Mouse (Mus musculus): ENCODE results near the gene Cir1. TPM values are rescaled to one million over a fixed set of nuclear protein-coding genes. Genes with fewer than 3 reads are reported as not detected.

The Cir1 gene
- polyA plus RNA-seq, 1 experiment: 6.6 TPM

DNA sequence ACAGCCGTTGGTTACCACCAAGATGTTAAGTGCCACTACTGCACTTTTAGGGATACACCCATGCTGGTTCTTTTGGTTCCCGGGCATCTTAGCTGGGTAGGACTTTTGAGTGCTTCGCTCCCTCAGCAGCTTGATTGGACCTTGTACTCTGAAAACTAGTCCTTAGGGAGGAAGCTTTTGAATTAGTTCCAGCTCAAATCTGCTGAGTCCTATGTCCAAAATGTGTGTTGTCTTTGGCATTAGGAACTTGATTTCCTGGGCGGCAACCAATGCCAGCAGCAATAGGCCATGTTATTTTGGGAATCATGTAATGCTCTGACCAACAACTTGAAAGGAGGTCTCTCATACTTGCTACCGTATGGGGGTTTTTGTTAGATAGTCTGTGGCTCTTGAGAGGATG, 13.4 kb upstream of the Cir1 start:
- H3K27me3 ChIP-seq (ENCODE audit: control insufficient read depth, insufficient read depth, insufficient read length): no peaks in the 10 kb centered on the region
- H3K4me3 ChIP-seq: no peak overlapping the region
- H3K4me2 ChIP-seq (ENCODE audit: low read depth): no peak overlapping the region
- H3ac ChIP-seq (ENCODE audit: control insufficient read depth, insufficient read length): no peak overlapping the region
- H3K36me3 ChIP-seq (ENCODE audit: control insufficient read depth, insufficient read depth): peaks cover 6% of the 10 kb centered on the region
- TF ChIP-seq CEBPB (IDR thresholded peaks at IDR 0.05; ENCODE audit: insufficient read depth, poor library complexity, severe bottlenecking) (no peak), MYOG (IDR thresholded peaks at IDR 0.05; ENCODE audit: control insufficient read depth in 1 of 3, insufficient read depth in 1 of 3, insufficient read length in 2 of 3, low read depth in 2 of 3) (no peak), SRF (IDR thresholded peaks at IDR 0.05; ENCODE audit: control insufficient read depth, insufficient read length, low read depth) (no peak), TCF12 (IDR thresholded peaks at IDR 0.05; ENCODE audit: insufficient read depth, poor library complexity, severe bottlenecking) (no peak), POLR2AphosphoS2 (IDR thresholded peaks at IDR 0.05; ENCODE audit: insufficient read length, low read depth) (no peak), REST (IDR thresholded peaks at IDR 0.05; ENCODE audit: insufficient read depth, insufficient read length) (no peak), POLR2A (IDR thresholded peaks at IDR 0.05; ENCODE audit: insufficient read length, low read depth) (no peak), MAX (IDR thresholded peaks at IDR 0.05; ENCODE audit: low read depth) (no peak), E2F4 (IDR thresholded peaks at IDR 0.05; ENCODE audit: insufficient read depth) (no peak)
- no peaks in the 10 kb centered on the region for H3K79me2 ChIP-seq (ENCODE audit: control insufficient read depth, insufficient read depth)

DNA sequence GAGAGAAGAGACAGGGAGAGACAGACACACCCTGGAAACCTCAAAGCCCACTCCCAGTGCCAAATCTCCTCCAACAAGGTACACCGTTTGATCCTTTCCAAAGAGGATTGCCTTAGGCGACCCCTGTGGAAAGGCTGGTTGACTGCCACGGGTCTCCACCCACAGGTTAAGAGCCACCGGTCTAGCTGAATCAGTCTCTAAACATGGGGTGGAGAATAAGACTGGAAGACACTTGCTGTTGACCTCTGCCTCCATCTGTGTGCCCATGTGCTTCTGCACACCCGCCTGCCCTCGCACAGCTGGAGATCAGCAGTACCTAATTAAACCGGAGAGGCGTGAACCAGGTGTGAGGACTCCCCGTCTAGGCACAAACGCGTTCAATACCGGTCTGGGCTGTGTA, 10.5 kb upstream of the Cir1 start:
- TF ChIP-seq POLR2AphosphoS2 (IDR thresholded peaks at IDR 0.05; ENCODE audit: insufficient read length, low read depth) (no peak), SRF (IDR thresholded peaks at IDR 0.05; ENCODE audit: control insufficient read depth, insufficient read length, low read depth) (no peak), MYOG (IDR thresholded peaks at IDR 0.05; ENCODE audit: control insufficient read depth in 1 of 3, insufficient read depth in 1 of 3, insufficient read length in 2 of 3, low read depth in 2 of 3) (no peak), CEBPB (IDR thresholded peaks at IDR 0.05; ENCODE audit: insufficient read depth, poor library complexity, severe bottlenecking) (no peak)
- Histone ChIP-seq H3K4me2 (ENCODE audit: low read depth) (no peak overlapping the region), H3K79me2 (ENCODE audit: control insufficient read depth, insufficient read depth) (no peaks in the 10 kb centered on the region), H3K36me3 (ENCODE audit: control insufficient read depth, insufficient read depth) (peaks cover 16% of the 10 kb centered on the region), H3K27me3 (ENCODE audit: control insufficient read depth, insufficient read depth, insufficient read length) (no peaks in the 10 kb centered on the region), H3K4me3 (no peak overlapping the region), H3ac (ENCODE audit: control insufficient read depth, insufficient read length) (no peak overlapping the region)

DNA sequence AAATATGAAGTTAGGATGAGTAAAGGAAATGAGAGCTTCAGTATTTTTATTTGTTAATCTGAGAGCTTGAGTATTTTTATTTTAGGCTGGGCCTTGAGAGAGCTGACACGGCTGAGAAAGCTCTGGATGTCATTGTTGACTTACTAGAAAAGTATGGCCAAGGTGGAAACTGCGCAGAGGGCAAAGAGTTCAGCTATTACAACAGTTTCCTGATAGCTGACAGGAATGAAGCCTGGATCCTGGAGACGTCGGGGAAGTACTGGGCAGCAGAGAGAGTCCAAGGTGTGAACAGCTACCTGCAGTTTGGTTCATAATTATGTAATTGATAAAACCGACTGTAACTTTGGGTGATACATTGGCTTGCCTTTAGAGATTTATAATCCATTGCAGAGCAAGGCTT, 6.7 kb upstream of the Cir1 start:
- Histone ChIP-seq H3ac (ENCODE audit: control insufficient read depth, insufficient read length) (no peak overlapping the region), H3K36me3 (ENCODE audit: control insufficient read depth, insufficient read depth) (peaks cover 25% of the 10 kb centered on the region), H3K27me3 (ENCODE audit: control insufficient read depth, insufficient read depth, insufficient read length) (no peaks in the 10 kb centered on the region), H3K4me3 (no peak overlapping the region), H3K4me2 (ENCODE audit: low read depth) (no peak overlapping the region), H3K79me2 (ENCODE audit: control insufficient read depth, insufficient read depth) (no peaks in the 10 kb centered on the region)
- TF ChIP-seq POLR2AphosphoS2 (IDR thresholded peaks at IDR 0.05; ENCODE audit: insufficient read length, low read depth) (no peak), POLR2A (IDR thresholded peaks at IDR 0.05; ENCODE audit: insufficient read length, low read depth) (no peak), TCF3 (IDR thresholded peaks at IDR 0.05; ENCODE audit: insufficient read length, low read depth) (no peak)

- H3K36me3 ChIP-seq (ENCODE audit: control insufficient read depth, insufficient read depth): peaks cover 25% of the 10 kb centered on the region
- H3K27me3 ChIP-seq (ENCODE audit: control insufficient read depth, insufficient read depth, insufficient read length): no peaks in the 10 kb centered on the region
- H3ac ChIP-seq (ENCODE audit: control insufficient read depth, insufficient read length): no peak overlapping the region
- H3K79me2 ChIP-seq (ENCODE audit: control insufficient read depth, insufficient read depth): no peaks in the 10 kb centered on the region
- no peak overlapping the region for H3K4me3 ChIP-seq
- TF ChIP-seq MAX (IDR thresholded peaks at IDR 0.05; ENCODE audit: low read depth) (no peak), MYOG (IDR thresholded peaks at IDR 0.05; ENCODE audit: control insufficient read depth in 1 of 3, insufficient read depth in 1 of 3, insufficient read length in 2 of 3, low read depth in 2 of 3) (no peak), TCF12 (IDR thresholded peaks at IDR 0.05; ENCODE audit: insufficient read depth, poor library complexity, severe bottlenecking) (no peak), POLR2AphosphoS2 (IDR thresholded peaks at IDR 0.05; ENCODE audit: insufficient read length, low read depth) (no peak), SRF (IDR thresholded peaks at IDR 0.05; ENCODE audit: control insufficient read depth, insufficient read length, low read depth) (no peak), E2F4 (IDR thresholded peaks at IDR 0.05; ENCODE audit: insufficient read depth) (no peak), MYOD1 (IDR thresholded peaks at IDR 0.05; ENCODE audit: control insufficient read depth in 1 of 3, insufficient read length in 2 of 3, low read depth in 2 of 3) (no peak), REST (IDR thresholded peaks at IDR 0.05; ENCODE audit: insufficient read depth, insufficient read length) (no peak), POLR2A (IDR thresholded peaks at IDR 0.05; ENCODE audit: insufficient read length, low read depth) (no peak), CEBPB (IDR thresholded peaks at IDR 0.05; ENCODE audit: insufficient read depth, poor library complexity, severe bottlenecking) (no peak), USF1 (IDR thresholded peaks at IDR 0.05; ENCODE audit: low read depth) (no peak)
- H3K4me2 ChIP-seq (ENCODE audit: low read depth): no peak overlapping the region
Measured at GRCm38 (mm10) chr2:73317426-73317825, 4.9 kb upstream of the Cir1 start.

- H3K4me2 ChIP-seq (ENCODE audit: low read depth): no peak overlapping the region
- H3K79me2 ChIP-seq (ENCODE audit: control insufficient read depth, insufficient read depth): peaks cover 13% of the 10 kb centered on the region
Measured at GRCm38 (mm10) chr2:73314311-73314710, 1.8 kb upstream of the Cir1 start.

More at GRCm38 (mm10) chr2:73314311-73314710, 1.8 kb upstream of the Cir1 start:
- TF ChIP-seq TCF3 (IDR thresholded peaks at IDR 0.05; ENCODE audit: insufficient read length, low read depth) (no peak), CEBPB (IDR thresholded peaks at IDR 0.05; ENCODE audit: insufficient read depth, poor library complexity, severe bottlenecking) (no peak), MYOD1 (IDR thresholded peaks at IDR 0.05; ENCODE audit: control insufficient read depth in 1 of 3, insufficient read length in 2 of 3, low read depth in 2 of 3) (no peak), SRF (IDR thresholded peaks at IDR 0.05; ENCODE audit: control insufficient read depth, insufficient read length, low read depth) (no peak), TCF12 (IDR thresholded peaks at IDR 0.05; ENCODE audit: insufficient read depth, poor library complexity, severe bottlenecking) (no peak), USF1 (IDR thresholded peaks at IDR 0.05; ENCODE audit: low read depth) (no peak), POLR2AphosphoS2 (IDR thresholded peaks at IDR 0.05; ENCODE audit: insufficient read length, low read depth) (no peak), MAX (IDR thresholded peaks at IDR 0.05; ENCODE audit: low read depth) (no peak), E2F4 (IDR thresholded peaks at IDR 0.05; ENCODE audit: insufficient read depth) (no peak), REST (IDR thresholded peaks at IDR 0.05; ENCODE audit: insufficient read depth, insufficient read length) (no peak), MYOG (IDR thresholded peaks at IDR 0.05; ENCODE audit: control insufficient read depth in 1 of 3, insufficient read depth in 1 of 3, insufficient read length in 2 of 3, low read depth in 2 of 3) (no peak), POLR2A (IDR thresholded peaks at IDR 0.05; ENCODE audit: insufficient read length, low read depth) (no peak)
- no peaks in the 10 kb centered on the region for H3K27me3 ChIP-seq (ENCODE audit: control insufficient read depth, insufficient read depth, insufficient read length)
- peaks cover 26% of the 10 kb centered on the region for H3K36me3 ChIP-seq (ENCODE audit: control insufficient read depth, insufficient read depth)
- no peak overlapping the region for H3ac ChIP-seq (ENCODE audit: control insufficient read depth, insufficient read length)
- no peak overlapping the region for H3K4me3 ChIP-seq
